Mouse (Mus musculus): ENCODE measurements around the gene Helq. TPM values are rescaled to one million over a fixed set of nuclear protein-coding genes. Genes with fewer than 3 reads are reported as not detected.

Gene Helq
- polyA plus RNA-seq, 1 experiment from 2014 or later = 21.2 TPM

GRCm38 (mm10) chr5:100771575-100771974, 26.8 kb downstream of the Helq start:
- 95% methylated on average over 4 of the region's 4 CpGs for WGBS
- no peak overlapping the region for H3K4me2 ChIP-seq (replicated peaks)
- no peaks in the 10 kb centered on the region for H3K4me1 ChIP-seq
- peaks cover 76% of the 10 kb centered on the region for H3K36me3 ChIP-seq
- no peak overlapping the region for H3K9ac ChIP-seq
- ATAC-seq (ENCODE audit: low FRiP score, low read depth) = no peak
- H3K27me3 ChIP-seq (replicated peaks) = no peaks in the 10 kb centered on the region
- H3K4me3 ChIP-seq = no peak overlapping the region
- H3K9me3 ChIP-seq = no peaks in the 10 kb centered on the region
- no peak overlapping the region for H3K27ac ChIP-seq

GRCm38 (mm10) chr5:100766026-100766425, 32.4 kb downstream of the Helq start:
- no peaks in the 10 kb centered on the region for H3K4me1 ChIP-seq
- no peaks in the 10 kb centered on the region for H3K9me3 ChIP-seq
- peaks cover 88% of the 10 kb centered on the region for H3K36me3 ChIP-seq
- H3K27me3 ChIP-seq (replicated peaks) = no peaks in the 10 kb centered on the region
- no peak overlapping the region for H3K4me3 ChIP-seq
- H3K27ac ChIP-seq = no peak overlapping the region
- H3K9ac ChIP-seq = no peak overlapping the region
- H3K4me2 ChIP-seq (replicated peaks) = no peak overlapping the region
- 96% methylated on average over 7 of the region's 7 CpGs for WGBS
- no peak for ATAC-seq (ENCODE audit: low FRiP score, low read depth)

GRCm38 (mm10) chr5:100761736-100762135, 36.7 kb downstream of the Helq start:
- no peak for ATAC-seq (ENCODE audit: low FRiP score, low read depth)
- Histone ChIP-seq H3K9me3 (0 out of 2 replicates have a peak, but pooled peaks cover 5% of the 10 kb centered on the region), H3K27me3 (replicated peaks) (no peaks in the 10 kb centered on the region), H3K36me3 (peaks cover 53% of the 10 kb centered on the region), H3K4me3 (no peak overlapping the region), H3K4me2 (replicated peaks) (no peak overlapping the region), H3K4me1 (no peaks in the 10 kb centered on the region), H3K27ac (no peak overlapping the region), H3K9ac (no peak overlapping the region)
- 91% methylated on average over 7 of the region's 7 CpGs for WGBS

DNA sequence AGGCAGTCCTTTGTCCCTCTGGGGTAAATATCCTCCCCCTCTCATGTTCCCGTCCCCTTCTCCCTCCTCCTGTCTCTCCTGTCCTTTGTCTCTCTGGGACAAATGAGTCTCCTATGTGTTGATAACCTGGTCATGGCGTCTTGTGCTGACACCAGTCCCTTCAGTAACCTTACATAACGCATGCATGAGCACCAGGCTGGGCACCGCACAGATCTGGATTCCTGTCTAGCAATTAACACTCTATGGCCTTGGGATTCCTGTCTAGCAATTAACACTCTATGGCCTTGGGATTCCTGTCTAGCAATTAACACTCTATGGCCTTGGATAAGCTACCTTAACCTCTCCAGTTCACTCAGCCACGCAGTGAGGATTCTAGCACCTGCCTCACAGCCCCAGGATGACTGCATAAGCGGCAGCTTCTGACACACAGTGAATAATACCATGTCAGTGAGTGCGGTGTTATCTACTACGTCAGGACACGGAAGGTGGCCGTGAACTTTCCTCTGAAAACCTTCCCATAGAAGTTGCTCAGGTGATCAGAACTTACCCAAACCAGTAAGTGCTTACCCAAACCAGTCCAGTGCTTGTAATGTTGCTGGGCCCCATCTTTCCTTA, 38.2 kb downstream of the Helq start:
- Histone ChIP-seq H3K27me3 (replicated peaks) (no peaks in the 10 kb centered on the region), H3K4me2 (replicated peaks) (no peak overlapping the region), H3K9ac (no peak overlapping the region), H3K4me3 (no peak overlapping the region), H3K36me3 (peaks cover 37% of the 10 kb centered on the region), H3K9me3 (0 out of 2 replicates have a peak, but pooled peaks cover 5% of the 10 kb centered on the region), H3K27ac (no peak overlapping the region), H3K4me1 (no peaks in the 10 kb centered on the region)
- no peak for ATAC-seq (ENCODE audit: low FRiP score, low read depth)
- WGBS = 82% methylated on average over 10 of the region's 10 CpGs

GRCm38 (mm10) chr5:100758121-100758520, 40.3 kb downstream of the Helq start:
- no peak overlapping the region for H3K9ac ChIP-seq
- H3K27ac ChIP-seq = no peak overlapping the region
- no peak overlapping the region for H3K4me2 ChIP-seq (replicated peaks)
- H3K9me3 ChIP-seq = 0 out of 2 replicates have a peak, but pooled peaks cover 5% of the 10 kb centered on the region
- H3K4me3 ChIP-seq = no peak overlapping the region
- H3K27me3 ChIP-seq (replicated peaks) = no peaks in the 10 kb centered on the region
- 96% methylated on average over 5 of the region's 5 CpGs for WGBS
- H3K4me1 ChIP-seq = 0 out of 2 replicates have a peak, but pooled peaks cover 5% of the 10 kb centered on the region
- peaks cover 16% of the 10 kb centered on the region for H3K36me3 ChIP-seq
- no peak for ATAC-seq (ENCODE audit: low FRiP score, low read depth)

- H3K4me2 ChIP-seq (replicated peaks) = no peak overlapping the region
- H3K4me1 ChIP-seq = 0 out of 2 replicates have a peak, but pooled peaks cover 5% of the 10 kb centered on the region
- no peaks in the 10 kb centered on the region for H3K27me3 ChIP-seq (replicated peaks)
- H3K36me3 ChIP-seq = no peaks in the 10 kb centered on the region
- H3K27ac ChIP-seq = no peak overlapping the region
- H3K4me3 ChIP-seq = no peak overlapping the region
- WGBS = 48% methylated on average over 7 of the region's 7 CpGs
- no peak; the same call in 1 of the 2 replicates for ATAC-seq (ENCODE audit: low FRiP score, low read depth)
- H3K9me3 ChIP-seq = no peaks in the 10 kb centered on the region
- H3K9ac ChIP-seq = no peak overlapping the region
Measured at GRCm38 (mm10) chr5:100753407-100753806, 45.0 kb downstream of the Helq start.

GRCm38 (mm10) chr5:100751655-100752054, 46.7 kb downstream of the Helq start:
- H3K9ac ChIP-seq = no peak overlapping the region
- H3K4me1 ChIP-seq = 0 out of 2 replicates have a peak, but pooled peaks cover 5% of the 10 kb centered on the region
- H3K4me3 ChIP-seq = no peak overlapping the region
- H3K9me3 ChIP-seq = no peaks in the 10 kb centered on the region
- no peaks in the 10 kb centered on the region for H3K27me3 ChIP-seq (replicated peaks)
- peak; percentile 48 for ATAC-seq (ENCODE audit: low FRiP score, low read depth)
- no peaks in the 10 kb centered on the region for H3K36me3 ChIP-seq
- H3K27ac ChIP-seq = no peak overlapping the region
- H3K4me2 ChIP-seq (replicated peaks) = no peak overlapping the region
- 53% methylated on average over 4 of the region's 4 CpGs for WGBS

GRCm38 (mm10) chr5:100750617-100751255, 47.7 kb downstream of the Helq start:
- H3K4me2 ChIP-seq (replicated peaks) = no peak overlapping the region
- H3K9ac ChIP-seq = no peak overlapping the region
- no peaks in the 10 kb centered on the region for H3K27me3 ChIP-seq (replicated peaks)
- 0 out of 2 replicates have a peak, but pooled peaks cover 5% of the 10 kb centered on the region for H3K4me1 ChIP-seq
- 85% methylated on average over 10 of the region's 10 CpGs for WGBS
- ATAC-seq (ENCODE audit: low FRiP score, low read depth) = no peak
- no peak overlapping the region for H3K4me3 ChIP-seq
- H3K9me3 ChIP-seq = no peaks in the 10 kb centered on the region
- H3K27ac ChIP-seq = no peak overlapping the region
- no peaks in the 10 kb centered on the region for H3K36me3 ChIP-seq

- H3K36me3 ChIP-seq = no peaks in the 10 kb centered on the region
Measured at GRCm38 (mm10) chr5:100738802-100739201, 59.6 kb downstream of the Helq start.

GRCm38 (mm10) chr5:100736919-100737318, 61.5 kb downstream of the Helq start:
- no peak overlapping the region for H3K4me2 ChIP-seq (replicated peaks)
- H3K36me3 ChIP-seq = no peaks in the 10 kb centered on the region
- 91% methylated on average over 8 of the region's 8 CpGs for WGBS
- H3K4me3 ChIP-seq = no peak overlapping the region
- H3K27me3 ChIP-seq (replicated peaks) = no peaks in the 10 kb centered on the region
- ATAC-seq (ENCODE audit: low FRiP score, low read depth) = no peak
- H3K27ac ChIP-seq = no peak overlapping the region
- no peak overlapping the region for H3K9ac ChIP-seq
- no peaks in the 10 kb centered on the region for H3K4me1 ChIP-seq
- H3K9me3 ChIP-seq = peaks cover 10% of the 10 kb centered on the region; the same call in 1 of the 2 replicates

More at GRCm38 (mm10) chr5:100738802-100739201, 59.6 kb downstream of the Helq start:
- H3K4me2 ChIP-seq (replicated peaks) = no peak overlapping the region
- no peaks in the 10 kb centered on the region for H3K27me3 ChIP-seq (replicated peaks)
- peaks cover 10% of the 10 kb centered on the region; the same call in 1 of the 2 replicates for H3K9me3 ChIP-seq
- WGBS = 93% methylated on average over 8 of the region's 8 CpGs
- H3K4me3 ChIP-seq = no peak overlapping the region
- ATAC-seq (ENCODE audit: low FRiP score, low read depth) = no peak
- no peak overlapping the region for H3K27ac ChIP-seq
- no peaks in the 10 kb centered on the region for H3K4me1 ChIP-seq
- no peak overlapping the region for H3K9ac ChIP-seq

DNA sequence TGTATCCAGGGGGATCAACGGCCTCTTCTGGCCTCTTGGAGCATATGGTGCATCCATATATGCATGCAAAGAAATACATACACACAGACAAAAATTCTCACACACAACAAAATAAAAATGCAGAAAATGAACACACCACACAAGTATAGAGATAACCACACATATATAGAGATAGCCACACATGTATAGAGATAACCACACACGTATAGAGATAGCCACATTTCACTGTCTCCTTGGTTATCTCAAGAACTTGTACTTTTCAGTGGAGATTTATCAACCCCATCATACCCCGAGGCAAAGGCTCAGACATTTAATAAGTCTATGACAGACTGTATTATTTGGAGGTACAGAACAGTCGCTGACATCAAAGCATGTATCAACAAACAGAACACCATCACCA, 63.9 kb downstream of the Helq start:
- no peak overlapping the region for H3K9ac ChIP-seq
- 85% methylated on average over 4 of the region's 4 CpGs for WGBS
- H3K9me3 ChIP-seq = peaks cover 3% of the 10 kb centered on the region; the same call in 1 of the 2 replicates
- ATAC-seq (ENCODE audit: low FRiP score, low read depth) = no peak
- H3K36me3 ChIP-seq = no peaks in the 10 kb centered on the region
- H3K4me1 ChIP-seq = no peaks in the 10 kb centered on the region
- no peak overlapping the region for H3K4me2 ChIP-seq (replicated peaks)
- no peak overlapping the region for H3K4me3 ChIP-seq
- H3K27ac ChIP-seq = no peak overlapping the region
- no peaks in the 10 kb centered on the region for H3K27me3 ChIP-seq (replicated peaks)

GRCm38 (mm10) chr5:100728757-100729156, 69.6 kb downstream of the Helq start:
- Histone ChIP-seq H3K36me3 (no peaks in the 10 kb centered on the region), H3K9me3 (no peaks in the 10 kb centered on the region), H3K9ac (no peak overlapping the region), H3K4me1 (no peaks in the 10 kb centered on the region), H3K4me2 (replicated peaks) (no peak overlapping the region), H3K27ac (no peak overlapping the region), H3K27me3 (replicated peaks) (no peaks in the 10 kb centered on the region), H3K4me3 (no peak overlapping the region)
- 87% methylated on average over 13 of the region's 13 CpGs for WGBS
- ATAC-seq (ENCODE audit: low FRiP score, low read depth) = no peak

All from neural tube, embryonic 12.5 days (tissue).